Mouse (Mus musculus) brain, adult 10 weeks (tissue): ENCODE data around the gene Zfp781. TPM values are rescaled to one million over a fixed set of nuclear protein-coding genes. Genes with fewer than 3 reads are reported as not detected.

Experiments
- polyA plus RNA-seq: library from polyadenylated mRNA; stranded (reverse); fragments of 350-450 nt; fragmentation: Illumina TruSeq; extraction: RNeasy Lipid Tissue Mini Kit (QIAGEN cat#74804); gene quantifications from one replicate; pipeline ENCODE4 v1.2.3, GENCODE M21; 2015; ENCODE audit warnings: low read depth, low replicate concordance

The Zfp781 gene
- polyA plus RNA-seq: 6.3 TPM

DNA sequence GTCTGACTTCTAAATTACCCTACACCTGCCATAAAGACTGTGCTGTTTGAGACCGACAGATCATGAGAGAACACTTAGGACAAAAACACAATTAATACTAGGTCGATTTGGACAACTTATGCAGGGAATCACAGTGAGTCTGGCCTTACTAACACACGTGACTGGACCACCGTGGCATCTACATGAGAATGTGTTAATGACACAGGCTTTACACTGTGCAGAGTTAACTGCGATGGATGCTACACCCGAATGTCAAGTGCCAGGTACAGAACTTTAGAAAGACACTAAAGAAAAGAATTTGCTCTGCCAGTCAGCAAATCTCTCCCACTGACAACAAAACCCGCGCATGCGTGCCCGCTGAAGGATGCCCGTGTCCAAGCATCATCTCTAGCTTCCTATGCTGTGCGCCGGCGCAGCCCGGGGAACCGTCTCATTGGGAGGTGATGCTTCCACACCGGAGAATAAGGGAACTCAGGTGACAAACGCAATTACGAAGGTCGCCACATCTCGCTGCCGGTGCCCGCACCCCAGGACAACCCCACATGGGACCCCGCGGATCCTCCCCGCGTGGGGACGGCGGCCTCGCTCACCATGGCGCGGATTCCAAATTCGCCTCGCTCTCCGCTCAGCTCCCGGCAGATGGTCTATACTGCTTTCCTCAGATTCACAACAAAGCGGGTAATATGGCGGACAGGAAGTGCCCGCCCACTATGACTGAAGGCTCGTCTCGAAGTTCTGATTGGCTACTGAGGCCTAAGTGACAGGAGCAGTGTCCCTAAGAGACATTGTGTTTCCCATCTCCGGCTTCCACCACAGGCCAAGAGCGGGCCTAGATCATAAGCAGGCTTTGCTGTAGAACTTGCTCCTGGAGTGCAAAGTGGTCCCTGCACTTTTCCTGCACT, at the start of gene Zfp781:
Gene Zfp781 (minus strand): TSS at position 639 of the 902 bp plus-strand sequence.

DNA sequence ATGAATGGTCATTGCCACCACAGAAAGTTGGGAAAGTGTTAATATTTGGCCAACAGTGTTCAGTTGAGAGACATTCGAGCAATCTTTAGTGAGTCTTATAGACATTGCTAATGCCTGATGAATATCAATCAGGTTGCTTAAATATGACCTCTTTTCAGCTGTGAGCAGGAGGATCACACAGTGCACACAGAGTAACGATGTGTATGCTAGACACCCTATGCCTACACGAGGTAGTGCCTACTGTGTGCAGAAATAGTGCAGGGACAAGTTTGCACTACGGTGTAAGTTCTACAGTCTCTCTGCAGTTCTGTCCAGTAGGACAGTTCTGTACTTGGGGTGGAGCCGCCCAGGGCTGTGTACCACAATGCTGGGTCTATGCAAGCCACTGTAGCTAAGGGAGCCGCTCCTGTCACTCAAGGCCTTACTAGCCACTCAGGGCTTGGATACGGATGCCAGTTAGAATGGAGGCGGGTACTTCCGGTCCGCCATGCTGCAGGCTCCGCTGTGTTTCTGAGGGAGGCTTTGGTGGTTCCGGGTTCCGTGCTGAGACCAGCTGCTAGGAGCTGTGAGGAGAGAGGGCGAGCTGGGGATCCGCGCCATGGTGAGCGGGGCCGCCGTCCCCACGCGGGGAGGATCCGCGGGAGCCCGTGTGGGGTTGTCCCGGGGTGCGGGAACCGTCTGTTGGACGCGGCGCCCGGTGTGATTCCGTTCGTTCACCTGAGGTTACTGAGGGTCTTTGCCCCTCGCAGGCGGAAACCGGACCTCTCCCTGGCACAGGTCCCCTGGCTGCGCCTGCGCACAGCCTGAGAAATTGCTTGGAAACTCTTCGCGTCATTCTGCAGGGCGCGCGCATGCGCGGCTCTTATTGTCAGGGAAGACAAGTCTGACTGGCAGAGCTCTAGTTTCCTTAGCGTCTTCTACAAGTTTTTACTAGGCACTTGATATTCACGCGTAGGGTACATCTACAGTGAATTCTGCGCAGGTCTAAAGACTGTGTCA, 66.6 kb downstream of the Zfp781 start, which contains the start of gene Gm32687:
Gene Gm32687 (plus strand): TSS at position 526 of the 999 bp plus-strand sequence.

Other genes with a start within 250 kb of the Zfp781 start
- 9.5 TPM for gene Zfp433, start 225.7 kb downstream of the Zfp781 start, polyA plus RNA-seq
- 18.6 TPM for gene Gm3055, start 159.3 kb downstream of the Zfp781 start, polyA plus RNA-seq
- 2.2 TPM for gene Gm4767, start 118.3 kb downstream of the Zfp781 start, polyA plus RNA-seq
- 6.1 TPM for gene Gm32687, start 66.5 kb downstream of the Zfp781 start, polyA plus RNA-seq
- 7.8 TPM for gene Zfp873, start 117.6 kb upstream of the Zfp781 start, polyA plus RNA-seq
- gene BC024063, start 152.9 kb upstream of the Zfp781 start, polyA plus RNA-seq: 5.5 TPM
- gene AU041133, start 197.5 kb upstream of the Zfp781 start, polyA plus RNA-seq: 8.0 TPM